In the genomic region with DNA sequence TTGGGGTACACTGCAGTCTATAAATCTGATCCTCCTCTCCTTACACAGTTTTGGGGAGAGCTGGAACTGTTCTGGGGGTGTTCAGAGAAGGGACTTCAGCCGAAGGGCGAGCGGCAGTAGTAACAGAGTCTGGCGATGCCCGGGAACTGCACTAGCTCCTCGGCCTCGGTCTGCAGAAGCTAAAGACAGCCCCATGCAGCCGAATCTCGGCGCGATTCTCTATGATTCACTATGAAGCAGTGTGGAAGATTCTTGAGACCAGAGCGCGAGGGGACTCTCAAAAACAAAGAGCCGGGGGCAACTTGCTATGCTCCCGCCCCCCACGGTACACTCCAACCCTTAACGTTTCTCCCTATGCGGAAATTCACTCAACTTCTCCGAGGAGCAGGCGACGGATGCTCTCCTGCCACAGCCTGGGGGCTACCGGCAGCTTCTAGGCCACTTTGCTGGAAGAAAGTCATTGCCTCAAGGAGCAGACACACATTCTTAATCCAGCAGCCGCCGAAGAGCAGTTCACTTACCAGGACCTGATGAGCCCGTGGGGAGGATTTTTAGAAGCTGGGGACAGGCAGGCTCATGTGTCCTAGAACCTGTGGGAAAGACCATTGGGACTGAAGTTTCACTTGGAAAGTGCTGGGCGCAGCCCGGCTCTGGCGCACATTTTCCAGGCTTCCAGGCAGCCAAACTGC, we compare ENCODE assay signal across 9 mouse cellular contexts.
DNase-seq lines count a peak whose midpoint lies in the region; ATAC-seq lines count a peak whose summit lies in the region.
"Had no signal": no experiment of that assay in that cellular context is flagged by ENCODE, and none has a peak within 500 bp of the region (broad histone marks: within the 10 kb centered on the region; RNA-seq: fewer than 3 reads in every experiment).

No protein-coding gene starts in this region.

- ATAC-seq in forebrain, embryonic 13.5 days = no peak
- ATAC-seq in hindbrain, embryonic 11.5 days (ENCODE audit: low FRiP score) = no peak
- ATAC-seq in midbrain, embryonic 15.5 days (replicated peaks) = no peak

- H3K9ac ChIP-seq in forebrain, embryonic 13.5 days = peak overlapping the region; percentile 78
- H3K9ac ChIP-seq in hindbrain, embryonic 11.5 days (ENCODE audit: low read depth, low read length) = peak overlapping the region; percentile 42
- H3K9ac ChIP-seq in midbrain, embryonic 15.5 days = peak overlapping the region; percentile 18; the same call in 1 of the 2 replicates

- H3K4me3 ChIP-seq in forebrain, embryonic 13.5 days = peak overlapping the region; percentile 40
- peak overlapping the region; percentile 24 for H3K4me3 ChIP-seq in hindbrain, embryonic 11.5 days (ENCODE audit: low read depth, low read length)
- H3K4me3 ChIP-seq in midbrain, embryonic 15.5 days = peak overlapping the region; percentile 31
- H3K4me3 ChIP-seq: megakaryocyte, embryonic 14.5 days had no signal

- WGBS in forebrain, embryonic 13.5 days = 2% methylated on average over 28 of the region's 28 CpGs
- under 1% methylated on average over 28 of the region's 28 CpGs for WGBS in hindbrain, embryonic 11.5 days
- WGBS in midbrain, embryonic 15.5 days = 2% methylated on average over 28 of the region's 28 CpGs

- H3K4me2 ChIP-seq in forebrain, embryonic 13.5 days = peak overlapping the region; percentile 83
- peak overlapping the region; percentile 62 for H3K4me2 ChIP-seq in hindbrain, embryonic 11.5 days (replicated peaks; ENCODE audit: low read depth, low read length)
- H3K4me2 ChIP-seq in midbrain, embryonic 15.5 days = peak overlapping the region; percentile 58

- H3K27me3 ChIP-seq in forebrain, embryonic 13.5 days = peaks cover 35% of the 10 kb centered on the region
- H3K27me3 ChIP-seq in hindbrain, embryonic 11.5 days (ENCODE audit: control insufficient read depth, insufficient read depth, low read length) = peaks cover 38% of the 10 kb centered on the region
- peaks cover 19% of the 10 kb centered on the region for H3K27me3 ChIP-seq in midbrain, embryonic 15.5 days (replicated peaks)

- H3K36me3 ChIP-seq in forebrain, embryonic 13.5 days (ENCODE audit: poor library complexity, severe bottlenecking) = no peaks in the 10 kb centered on the region
- no peaks in the 10 kb centered on the region for H3K36me3 ChIP-seq in hindbrain, embryonic 11.5 days (ENCODE audit: control insufficient read depth, insufficient read depth, low read length)
- no peaks in the 10 kb centered on the region for H3K36me3 ChIP-seq in midbrain, embryonic 15.5 days (replicated peaks)

- H3K4me1 ChIP-seq in forebrain, embryonic 13.5 days = peaks cover 85% of the 10 kb centered on the region
- H3K4me1 ChIP-seq in hindbrain, embryonic 11.5 days (replicated peaks; ENCODE audit: control insufficient read depth, insufficient read depth, low read length) = peaks cover 17% of the 10 kb centered on the region
- H3K4me1 ChIP-seq in midbrain, embryonic 15.5 days = peaks cover 39% of the 10 kb centered on the region
- H3K4me1 ChIP-seq: megakaryocyte, embryonic 14.5 days had no signal

- DNase-seq in Muller cell, postnatal 12 days (ENCODE audit: inconsistent ontology term) = peak; percentile 68
- peak; percentile 36 for DNase-seq in adrenal gland, postnatal 25 days
- DNase-seq in hindbrain, embryonic 11.5 days (ENCODE audit: low spot score) = peak; percentile 72
- DNase-seq in layer of hippocampus, postnatal 36 days = peak; percentile 65 to 66
- no peak for DNase-seq in spleen, postnatal 10 days (ENCODE audit: low spot score in 2 of 2)
- no peak for DNase-seq in thymus, postnatal 4 days

- peak overlapping the region; percentile 98 for H3K27ac ChIP-seq in forebrain, embryonic 13.5 days
- H3K27ac ChIP-seq in hindbrain, embryonic 11.5 days (ENCODE audit: low read depth, low read length) = no peak overlapping the region
- H3K27ac ChIP-seq in midbrain, embryonic 15.5 days = no peak overlapping the region

- H3K9me3 ChIP-seq in forebrain, embryonic 13.5 days (replicated peaks) = no peaks in the 10 kb centered on the region
- H3K9me3 ChIP-seq in hindbrain, embryonic 11.5 days (ENCODE audit: control insufficient read depth, low read length) = no peaks in the 10 kb centered on the region
- H3K9me3 ChIP-seq in midbrain, embryonic 15.5 days = no peaks in the 10 kb centered on the region

Comparison
In these comparisons a context has a peak if more than half of its experiments do, and no peak if none do; other contexts are left out.
1. DNase-seq: peak in Muller cell, postnatal 12 days (single experiment), adrenal gland, postnatal 25 days (single experiment), hindbrain, embryonic 11.5 days (single experiment) and layer of hippocampus, postnatal 36 days (2 of 2); none in spleen, postnatal 10 days (0 of 2) and thymus, postnatal 4 days (single experiment).
2. H3K9ac ChIP-seq: peak in every context shown above with its lines; median percentile 78 in forebrain, embryonic 13.5 days; 42 in hindbrain, embryonic 11.5 days; 18 in midbrain, embryonic 15.5 days.
3. Peak in every context shown above with its lines, with median percentiles within 50 percentile points of each other: H3K4me2 ChIP-seq and H3K4me3 ChIP-seq.